Mouse (Mus musculus) macrophage (primary cell): ENCODE measurements around the gene Fbp2. TPM values are rescaled to one million over a fixed set of nuclear protein-coding genes. Genes with fewer than 3 reads are reported as not detected.
"Not testable (repeated sequence)": the region's sequence is repeated elsewhere in the genome, so short reads cannot be mapped to it uniquely, and the experiment has no call there.

Experiments
- H3K27ac ChIP-seq: fragments of 350-480 bp; formaldehyde crosslinking; 2 replicates; pipeline ENCODE4 v1.9.0; 2021
- H3K36me3 ChIP-seq: fragments of 350-480 bp; formaldehyde crosslinking; 2 replicates; pipeline ENCODE4 v1.9.0; 2021; ENCODE audit errors: inconsistent target
- H3K4me3 ChIP-seq: fragments of 350-480 bp; formaldehyde crosslinking; 2 replicates; pipeline ENCODE4 v1.9.0; 2021; ENCODE audit errors: inconsistent target
- H3K79me2 ChIP-seq: fragments of 350-480 bp; formaldehyde crosslinking; 2 replicates; pipeline ENCODE4 v1.9.0; 2021; ENCODE audit errors: inconsistent target
- WGBS: methylation state at CpG from one replicate; pipeline ENCODE4 v1.1.7; 2026; ENCODE audit warnings: inconsistent platforms; ENCODE audit not compliant: missing documents; 5-methylcytosine and 5-hydroxymethylcytosine counted together
- polyA plus RNA-seq: library from polyadenylated mRNA; stranded (reverse); fragments of 250-400 nt; gene quantifications from 3 replicates; pipeline ENCODE4 v1.2.4, GENCODE M21; 2018; ENCODE audit warnings: inconsistent platforms

The Fbp2 gene
- polyA plus RNA-seq, 1 experiment from 2014 or later: not detected

GRCm38 (mm10) chr13:62833341-62833740 is 24.9 kb downstream of the Fbp2 start:
- H3K4me3 ChIP-seq: no peak overlapping the region
- H3K27ac ChIP-seq: no peak overlapping the region
- H3K79me2 ChIP-seq: no peaks in the 10 kb centered on the region
- H3K36me3 ChIP-seq: no peaks in the 10 kb centered on the region
- WGBS: 51% methylated on average over 4 of the region's 4 CpGs

GRCm38 (mm10) chr13:62832239-62832638 is 26.0 kb downstream of the Fbp2 start:
- Histone ChIP-seq H3K36me3 (no peaks in the 10 kb centered on the region), H3K4me3 (no peak overlapping the region), H3K79me2 (no peaks in the 10 kb centered on the region), H3K27ac (no peak overlapping the region)
- WGBS: 92% methylated on average over 2 of the region's 2 CpGs

- not testable (repeated sequence) for H3K4me3 ChIP-seq, H3K27ac ChIP-seq, H3K36me3 ChIP-seq, H3K79me2 ChIP-seq
- WGBS: 69% methylated on average over 3 of the region's 3 CpGs
These were observed 42.5 kb downstream of the Fbp2 start for GRCm38 (mm10) chr13:62815705-62816104.

- no peak overlapping the region for H3K4me3 ChIP-seq
- H3K36me3 ChIP-seq: no peaks in the 10 kb centered on the region
- no peak overlapping the region for H3K27ac ChIP-seq
- WGBS: 12% methylated on average over 13 of the region's 32 CpGs
- H3K79me2 ChIP-seq: no peaks in the 10 kb centered on the region
These were observed 45.5 kb downstream of the Fbp2 start for GRCm38 (mm10) chr13:62812713-62813112.

- H3K27ac ChIP-seq, H3K36me3 ChIP-seq, H3K4me3 ChIP-seq, H3K79me2 ChIP-seq: not testable (repeated sequence)
- WGBS: 64% methylated on average over 6 of the region's 6 CpGs
These were observed 50.2 kb downstream of the Fbp2 start for GRCm38 (mm10) chr13:62807981-62808380.

Other genes with a start within 250 kb of the Fbp2 start
- gene 6720489N17Rik, start 234.2 kb downstream of the Fbp2 start, polyA plus RNA-seq: 0.79 to 2.9 TPM (median 2.0 TPM) in 3 replicates
- 3.9 to 12.8 TPM (median 10.8 TPM) in 3 replicates for gene Platr25, start 97.7 kb downstream of the Fbp2 start, polyA plus RNA-seq
- gene Gm5141, start 72.6 kb downstream of the Fbp2 start, polyA plus RNA-seq: 1.8 to 5.2 TPM (median 2.6 TPM) in 3 replicates
- 0.13 TPM in 1 of 3 replicates, not detected in the others for gene Fbp1, start 29.9 kb upstream of the Fbp2 start, polyA plus RNA-seq
- 59.3 to 123 TPM (median 81.6 TPM) in 3 replicates for gene 2010111I01Rik, start 106.5 kb upstream of the Fbp2 start, polyA plus RNA-seq